Mouse (Mus musculus): ENCODE data around the gene Gm45140.

The Gm45140 gene

DNA sequence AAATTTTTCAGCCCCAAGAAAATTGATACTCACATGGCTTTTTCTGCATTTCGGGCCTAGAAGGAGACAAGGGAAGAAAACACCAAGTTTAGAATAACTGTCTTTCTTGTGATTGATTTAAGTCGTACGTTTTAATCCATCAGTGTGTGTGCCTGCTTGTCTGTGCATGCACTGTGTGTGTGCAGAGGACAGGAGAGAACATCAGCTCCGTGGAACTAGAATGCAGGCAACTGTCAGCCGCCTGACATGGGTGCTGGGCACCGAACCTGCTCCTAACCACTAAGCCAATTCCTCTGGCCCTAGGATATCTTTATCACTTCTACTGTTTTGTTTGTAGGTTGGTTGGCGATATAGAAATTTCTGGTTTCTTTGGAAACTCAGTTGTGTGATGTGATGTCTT is at the start of gene Gm45140:
TSS of gene Gm45140 (minus strand) at position 101 of the 400 bp plus-strand sequence.
- DNase-seq = no peak

DNA sequence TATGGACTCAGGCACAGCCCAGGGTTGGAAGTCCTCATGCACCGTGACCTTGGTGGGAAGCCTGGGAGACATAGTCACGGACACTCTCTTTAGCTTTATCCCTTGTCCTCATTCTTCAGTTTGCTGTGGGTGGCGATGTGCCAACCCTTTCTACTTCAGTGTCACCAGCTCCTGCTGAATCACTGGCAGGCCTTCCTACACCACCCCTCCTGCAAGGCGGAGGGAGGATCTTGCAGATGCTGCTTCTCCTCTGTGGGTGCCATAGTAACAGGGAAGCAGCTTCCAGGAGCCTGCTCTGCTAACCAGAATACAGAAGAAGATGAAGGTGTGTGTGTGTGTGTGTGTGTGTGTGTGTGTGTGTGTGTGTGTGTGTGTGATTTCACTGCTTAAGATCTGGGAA is 47.2 kb upstream of the Gm45140 start:
- no peak for DNase-seq

DNA sequence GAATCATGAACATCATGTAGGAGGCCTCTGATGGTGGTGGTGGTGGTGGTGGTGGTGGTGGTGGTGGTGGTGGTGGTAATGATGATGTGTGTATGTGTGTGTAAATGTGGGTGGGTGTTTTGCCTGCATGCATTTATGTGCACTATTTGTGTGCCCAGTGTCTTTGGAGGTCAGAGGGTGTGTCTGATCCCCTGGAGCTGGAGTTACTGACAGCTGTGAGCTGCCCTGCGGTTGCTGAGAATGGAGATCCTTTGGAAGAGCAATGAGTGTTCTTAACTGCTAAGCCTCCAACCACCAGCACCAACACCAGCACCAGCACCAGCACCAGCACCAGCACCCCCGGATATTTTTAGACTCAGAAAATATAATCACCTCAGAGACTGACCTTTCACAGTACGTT is 46.6 kb upstream of the Gm45140 start:
- no peak for DNase-seq

DNA sequence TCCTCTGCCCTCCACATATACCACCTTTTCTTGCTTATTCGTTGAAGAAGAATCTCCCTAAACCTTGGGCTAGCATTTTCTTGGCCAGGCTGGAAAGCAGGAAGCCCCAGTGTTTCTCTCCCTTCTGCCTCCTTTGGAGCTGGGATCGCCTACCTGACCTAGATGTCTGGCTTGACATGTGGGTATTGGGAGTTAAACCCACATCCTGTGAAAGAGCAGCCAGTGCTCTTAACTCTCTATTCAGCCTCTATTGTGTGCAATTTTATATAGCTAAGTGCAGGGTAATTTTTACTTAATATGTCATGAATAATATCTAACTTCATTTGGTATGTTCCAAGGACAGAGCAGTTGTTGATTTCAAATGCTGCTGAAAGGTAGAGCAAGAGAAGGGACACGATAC is 44.0 kb upstream of the Gm45140 start:
- DNase-seq = no peak

DNA sequence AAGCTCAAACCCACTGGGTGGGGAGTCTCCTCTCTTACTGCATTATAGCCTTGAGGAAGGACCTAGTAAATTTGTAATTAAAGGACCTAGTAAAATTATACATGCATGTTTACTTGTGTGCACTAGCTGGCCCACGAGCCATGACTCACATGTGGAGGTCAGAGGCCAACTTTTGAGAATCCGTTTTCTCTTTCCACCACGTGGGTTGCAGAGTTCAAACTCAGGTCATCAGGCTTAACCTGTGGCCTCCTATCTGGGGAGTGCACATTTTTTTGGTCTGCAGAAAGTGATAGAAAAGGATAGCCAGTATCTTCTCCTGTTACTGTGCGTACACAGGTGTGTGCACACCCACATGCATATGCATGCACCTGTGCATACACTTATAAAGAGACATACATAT is 43.4 kb upstream of the Gm45140 start:
- no peak for DNase-seq

DNA sequence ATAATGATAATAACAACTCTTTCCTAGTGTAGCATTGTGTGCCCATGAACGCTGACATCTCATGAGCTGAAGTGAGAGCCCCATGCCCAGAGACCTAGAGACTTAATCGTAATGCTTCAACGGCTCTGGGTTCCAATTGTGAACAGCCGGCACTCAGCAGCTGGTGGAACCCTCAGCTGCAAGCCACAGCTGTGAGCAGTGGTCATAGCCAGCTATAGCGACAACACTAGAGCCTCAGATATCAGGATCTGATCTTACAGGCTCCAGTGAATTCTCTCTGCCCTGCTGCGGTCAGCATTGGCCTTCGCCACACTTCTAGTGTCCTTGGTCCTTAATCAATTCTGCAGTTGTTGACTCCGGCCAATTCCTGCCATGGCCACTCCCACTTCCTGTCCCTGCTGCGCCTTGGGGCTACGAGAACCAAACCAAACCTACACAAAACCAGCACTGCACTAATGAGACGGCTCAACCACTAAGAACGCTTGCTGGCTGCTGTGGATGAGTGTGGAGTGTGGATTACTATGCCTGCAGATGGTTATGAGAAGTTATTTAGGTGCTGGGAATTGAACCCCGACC is 40.6 kb upstream of the Gm45140 start:
- peak; percentile 14 to 22 for DNase-seq

DNA sequence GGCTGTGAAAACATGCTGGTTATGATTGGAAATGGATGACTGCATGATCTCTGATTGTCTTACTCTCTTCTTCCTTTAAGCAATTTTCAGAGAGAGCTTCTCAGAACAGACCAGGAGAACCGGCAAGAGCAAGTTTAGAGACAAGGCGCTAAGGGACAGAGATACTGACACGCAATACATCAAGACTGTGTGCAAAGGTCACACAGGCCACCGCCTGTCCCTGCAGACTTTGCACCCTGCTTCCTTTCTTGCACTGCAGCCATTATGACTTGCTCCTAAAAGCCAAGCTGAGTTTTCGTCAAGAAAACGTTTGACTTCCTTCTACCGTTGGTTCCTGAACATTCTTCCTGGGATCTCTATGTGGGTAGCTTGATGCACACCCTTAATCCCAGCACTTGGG is 40.0 kb upstream of the Gm45140 start:
- DNase-seq = no peak

- no peak for DNase-seq
These were observed 39.5 kb upstream of the Gm45140 start for GRCm38 (mm10) chr6:87875083-87875482.

- DNase-seq = no peak
These were observed 38.4 kb upstream of the Gm45140 start for GRCm38 (mm10) chr6:87873963-87874362.

- DNase-seq = no peak
These were observed 37.5 kb upstream of the Gm45140 start for GRCm38 (mm10) chr6:87873104-87873503.

DNA sequence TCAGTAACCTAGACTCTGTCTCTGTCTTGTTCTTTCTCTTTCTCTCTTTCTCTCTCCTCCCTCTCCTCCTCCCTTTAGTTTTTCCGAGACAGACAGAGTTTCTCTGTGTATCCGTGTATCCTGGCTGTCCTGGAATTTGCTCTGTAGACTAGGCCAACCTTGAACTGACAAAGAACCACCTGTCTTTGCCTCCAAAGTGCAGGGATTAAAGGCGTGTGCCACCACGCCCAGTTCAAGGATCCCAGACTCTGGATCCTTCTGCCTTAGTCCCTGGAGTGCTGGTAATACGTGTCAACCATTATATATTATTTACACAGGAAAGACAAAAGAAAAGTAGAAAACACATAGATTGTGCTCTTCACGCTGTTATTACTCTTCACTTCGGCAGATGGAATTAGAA is 35.6 kb upstream of the Gm45140 start:
- no peak for DNase-seq

DNA sequence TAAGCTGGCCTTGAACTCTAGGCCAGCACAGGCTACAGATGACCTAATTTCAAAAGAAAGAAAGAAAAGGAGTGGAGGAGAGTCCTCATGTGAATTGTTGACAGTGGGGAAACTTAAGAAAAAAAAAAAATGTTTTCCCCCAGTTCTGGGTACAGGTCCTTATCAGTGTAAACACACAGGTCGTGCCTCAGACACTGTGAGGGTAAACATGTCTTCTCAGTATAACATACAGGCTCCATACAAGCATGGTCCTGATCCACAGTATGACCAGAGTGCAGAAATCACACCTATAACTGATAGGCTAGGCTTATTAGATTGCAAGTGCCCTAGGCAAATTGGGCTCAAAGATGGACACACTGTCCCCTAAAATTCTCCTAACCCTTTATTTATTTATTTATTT is 34.8 kb upstream of the Gm45140 start:
- DNase-seq = no peak

DNA sequence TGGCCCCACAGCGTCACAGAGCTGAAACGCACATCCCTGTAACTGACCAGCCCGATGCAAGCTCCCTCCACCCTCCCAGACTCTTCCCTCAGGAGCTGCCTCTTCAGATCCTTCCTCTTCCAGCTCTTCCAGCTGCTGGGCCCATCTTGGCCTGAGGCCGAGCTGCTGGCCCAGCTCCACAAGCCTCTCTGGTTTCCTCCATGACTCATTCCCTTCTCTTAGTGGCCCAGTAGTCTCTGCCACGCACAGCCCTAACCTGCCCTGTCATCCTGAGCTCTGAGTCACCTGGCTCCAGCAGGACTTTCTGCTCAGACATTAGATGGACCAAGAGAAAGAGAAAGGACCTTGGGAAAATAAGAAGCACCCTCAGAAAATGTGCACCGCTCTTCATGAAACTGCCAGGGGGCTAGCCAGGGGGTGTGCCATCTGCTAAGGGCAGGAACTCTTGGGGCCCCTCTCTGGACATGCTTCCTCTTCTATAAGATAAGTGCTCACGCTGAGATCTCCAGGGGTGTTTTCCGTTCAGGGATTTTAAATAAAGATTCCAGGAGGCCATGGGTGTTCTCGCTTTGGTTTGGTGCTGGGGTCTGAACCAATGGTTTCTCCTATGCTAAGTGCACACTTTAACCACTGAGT is 33.4 kb upstream of the Gm45140 start:
- no peak for DNase-seq

DNA sequence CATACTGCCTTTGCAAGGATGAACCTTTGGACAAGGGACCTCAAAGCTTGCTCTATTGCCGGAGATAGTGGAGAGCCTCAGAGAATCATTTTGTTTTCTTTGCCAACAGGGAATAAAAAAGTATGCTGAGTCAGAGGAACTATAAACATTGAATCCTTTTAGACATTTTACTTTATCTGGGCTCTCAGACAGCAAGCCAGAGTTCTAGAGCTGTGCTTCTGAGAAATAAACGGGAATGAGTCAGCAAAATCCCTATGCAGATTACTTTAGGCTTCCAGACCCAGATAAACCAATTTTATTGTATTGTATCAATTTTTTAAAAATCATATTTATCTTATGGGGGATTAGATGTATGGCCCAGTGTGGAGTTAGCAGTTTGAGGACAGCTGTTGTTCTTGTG is 31.7 kb upstream of the Gm45140 start:
- no peak for DNase-seq

DNA sequence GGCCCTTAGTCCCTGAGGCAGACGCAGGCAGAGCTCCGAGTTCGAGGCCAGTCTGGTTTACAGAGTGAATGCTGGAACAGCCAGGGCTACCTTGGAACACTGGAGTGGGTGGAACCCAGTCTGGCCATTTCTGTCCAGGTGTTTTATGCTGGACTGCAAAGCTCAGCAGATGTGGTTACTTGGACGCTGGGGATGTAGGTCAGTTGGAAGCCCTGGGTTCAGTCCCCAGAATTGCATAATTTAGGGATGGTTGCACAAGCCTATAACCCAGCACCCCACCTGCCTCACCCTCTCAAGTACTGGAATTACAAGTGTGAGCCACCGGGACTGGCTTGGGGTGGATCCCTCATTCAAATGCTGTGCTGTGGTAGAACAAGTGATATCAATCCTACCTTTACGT is 30.6 kb upstream of the Gm45140 start:
- no peak for DNase-seq

GRCm38 (mm10) chr6:87857071-87857470 is 21.5 kb upstream of the Gm45140 start:
- DNase-seq = no peak

GRCm38 (mm10) chr6:87853446-87853845 is 17.9 kb upstream of the Gm45140 start:
- no peak for DNase-seq

DNA sequence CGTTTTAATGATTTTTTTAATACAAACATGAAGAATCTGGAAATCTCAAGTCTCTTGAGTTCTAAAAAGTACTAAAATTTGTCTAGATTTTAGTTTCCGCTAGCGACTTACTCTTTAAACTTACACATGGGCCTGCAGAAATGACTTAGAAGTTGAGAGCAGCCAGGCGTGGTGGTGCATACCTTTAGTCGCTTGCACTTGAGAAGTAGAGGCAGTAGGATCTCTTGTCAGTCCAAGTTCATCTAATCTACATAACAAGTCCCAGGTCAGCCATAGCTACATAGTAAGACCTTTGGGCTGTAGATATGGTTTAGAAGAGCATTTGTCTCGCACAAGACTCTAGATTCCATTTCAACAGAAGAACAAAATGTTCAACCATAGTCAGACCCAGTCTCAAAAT is 16.3 kb upstream of the Gm45140 start:
- DNase-seq = no peak

GRCm38 (mm10) chr6:87850900-87851614 is 15.5 kb upstream of the Gm45140 start, which contains the start of gene Cnbp:
Gene Cnbp, minus strand, starts transcription at chr6:87851106.
- DNase-seq = peak; percentile 96 to 97

GRCm38 (mm10) chr6:87850155-87850899 is 14.7 kb upstream of the Gm45140 start:
- peak; percentile 58 to 69 for DNase-seq

DNA sequence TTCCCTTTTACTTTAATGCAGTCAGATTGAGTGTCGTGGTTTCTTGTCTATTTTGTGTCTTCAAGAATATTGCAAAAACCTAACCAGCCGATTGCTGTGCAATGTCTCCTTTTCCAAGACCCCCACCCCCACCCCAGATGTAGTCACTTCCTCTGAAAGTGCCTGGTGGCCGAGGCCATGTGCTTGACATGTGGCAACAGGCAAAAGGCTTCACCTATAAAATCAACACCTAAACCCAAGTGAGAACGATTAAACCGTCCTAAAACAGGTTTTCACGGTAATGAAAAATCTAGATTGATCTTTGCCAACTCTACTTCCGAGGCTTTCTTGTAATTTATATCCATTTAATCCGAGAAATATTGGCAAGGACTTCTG is 14.2 kb upstream of the Gm45140 start:
- peak in 1 of 2 experiments; percentile 29 for DNase-seq

DNA sequence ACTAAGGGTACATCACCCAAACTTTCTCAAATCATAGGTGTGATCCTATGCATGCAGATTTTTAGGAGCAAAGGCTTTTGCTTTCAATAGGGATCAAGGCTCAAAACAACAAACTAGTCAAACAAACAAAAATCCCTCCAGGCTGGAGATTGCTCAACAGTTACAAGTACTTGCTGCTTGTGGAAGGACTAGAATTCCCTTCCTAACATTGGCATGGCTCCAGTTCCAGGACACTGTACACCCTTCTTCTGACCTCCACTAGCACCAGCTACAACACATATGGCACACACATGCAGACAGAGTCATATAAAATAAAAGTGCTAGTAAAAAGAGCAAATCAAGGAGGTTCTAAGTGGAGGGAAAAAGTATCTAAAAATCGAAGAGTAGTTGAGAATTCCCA is 11.2 kb upstream of the Gm45140 start:
- DNase-seq = no peak

DNA sequence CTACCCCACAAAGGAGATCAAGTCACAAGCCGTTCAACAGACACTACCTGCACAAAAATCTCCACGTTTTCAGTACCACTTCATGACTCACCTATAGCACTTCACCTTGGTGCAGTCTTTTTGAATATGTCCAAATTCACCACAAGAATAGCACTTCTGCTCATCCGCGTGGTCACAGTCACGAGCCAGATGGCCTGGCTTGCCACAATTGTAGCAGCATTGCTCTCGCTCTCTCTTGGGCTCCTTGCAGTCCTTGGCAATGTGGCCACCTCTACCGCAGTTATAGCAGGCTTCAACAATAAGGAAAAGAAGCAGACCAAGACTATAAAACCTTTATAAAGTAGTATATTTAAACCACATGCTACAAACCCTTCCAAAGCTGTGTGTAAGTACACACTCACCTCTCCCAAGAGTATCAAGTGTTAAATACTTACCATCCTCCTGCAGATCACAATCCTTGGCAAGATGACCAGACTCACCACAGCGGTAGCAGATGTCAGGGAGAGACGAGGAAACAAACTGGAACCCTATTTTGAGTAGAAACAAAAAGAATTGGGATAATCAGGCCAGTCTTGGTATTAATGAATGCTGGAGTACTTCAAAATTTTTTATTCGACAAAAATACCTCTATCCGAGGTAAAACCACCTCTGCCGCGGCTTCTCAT is 9.6 kb upstream of the Gm45140 start:
- no peak for DNase-seq

Data from B cell, adult 2 months (primary cell).